Mouse (Mus musculus) olfactory bulb, adult 2 months (tissue): ENCODE measurements at regions not wholly inside any gene's neighbourhood (a gene's known extent, or its start where the extent isn't known, plus 50 kb on each side); places are given as distances from the start of the nearest gene placed in this dataset.
"Not testable (repeated sequence)": the region's sequence is repeated elsewhere in the genome, so short reads cannot be mapped to it uniquely, and the experiment has no call there.

Experiments used
- CTCF ChIP-seq: fragments of 200-500 bp; IDR thresholded peaks from 2 replicates; pipeline ENCODE4 v1.5.1; 2012; ENCODE audit warnings: low read depth, mild to moderate bottlenecking, low read length, moderate library complexity; ENCODE audit not compliant: insufficient read depth
- POLR2A ChIP-seq: fragments of 200-500 bp; IDR thresholded peaks from 2 replicates; pipeline ENCODE4 v1.6.1; 2012; ENCODE audit warnings: mild to moderate bottlenecking, low read depth, low read length, moderate library complexity; ENCODE audit not compliant: insufficient read depth

- not testable (repeated sequence) for TF ChIP-seq POLR2A, CTCF
Measured at GRCm38 (mm10) chr3:40376220-40376619, 154.9 kb upstream of the Intu start.
